Mouse (Mus musculus): ENCODE data around the gene Arhgap44. TPM values are rescaled to one million over a fixed set of nuclear protein-coding genes. Genes with fewer than 3 reads are reported as not detected.

Arhgap44 gene
- polyA plus RNA-seq, 1 experiment from 2014 or later, result 1.0 TPM

- no peak for ATAC-seq
Observed at GRCm38 (mm10) chr11:65032221-65032620, 130.5 kb downstream of the Arhgap44 start.

DNA sequence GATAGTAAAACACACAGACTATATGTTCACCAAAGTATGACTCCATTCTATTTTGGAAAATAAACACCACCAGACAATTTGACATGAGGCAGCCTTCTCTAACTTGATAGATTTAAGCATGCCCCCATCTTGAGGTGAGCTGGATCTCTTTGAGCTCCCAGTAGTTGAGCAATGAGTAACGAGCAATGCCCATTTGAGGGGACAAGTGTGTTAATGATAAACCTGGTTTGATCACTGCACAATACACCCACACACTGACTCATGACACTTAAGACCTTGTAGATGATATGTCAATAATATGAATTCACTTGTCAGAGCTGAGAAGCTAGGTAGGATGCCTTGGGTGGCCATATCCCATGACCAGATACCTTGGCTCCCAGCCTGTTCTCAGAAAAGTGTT is 132.6 kb downstream of the Arhgap44 start:
- ATAC-seq, result no peak

More at GRCm38 (mm10) chr11:65032221-65032620, 130.5 kb downstream of the Arhgap44 start:
- Histone ChIP-seq H3K4me1 (no peaks in the 10 kb centered on the region), H3K27ac (no peak overlapping the region), H3K27me3 (replicated peaks) (no peaks in the 10 kb centered on the region), H3K9ac (no peak overlapping the region), H3K9me3 (replicated peaks) (no peaks in the 10 kb centered on the region), H3K36me3 (no peaks in the 10 kb centered on the region), H3K4me3 (no peak overlapping the region), H3K4me2 (no peak overlapping the region)
- WGBS (ENCODE audit: insufficient replicate concordance), result 71% methylated on average over 7 of the region's 7 CpGs

GRCm38 (mm10) chr11:65028049-65028448 is 134.7 kb downstream of the Arhgap44 start:
- H3K36me3 ChIP-seq, result no peaks in the 10 kb centered on the region
- H3K27ac ChIP-seq, result no peak overlapping the region
- 70% methylated on average over 5 of the region's 5 CpGs for WGBS (ENCODE audit: insufficient replicate concordance)
- no peaks in the 10 kb centered on the region for H3K9me3 ChIP-seq (replicated peaks)
- H3K4me3 ChIP-seq, result no peak overlapping the region
- ATAC-seq, result no peak
- H3K4me1 ChIP-seq, result no peaks in the 10 kb centered on the region
- no peaks in the 10 kb centered on the region for H3K27me3 ChIP-seq (replicated peaks)
- no peak overlapping the region for H3K9ac ChIP-seq
- no peak overlapping the region for H3K4me2 ChIP-seq

More for the DNA sequence above, 132.6 kb downstream of the Arhgap44 start:
- Histone ChIP-seq H3K27ac (no peak overlapping the region), H3K36me3 (no peaks in the 10 kb centered on the region), H3K27me3 (replicated peaks) (no peaks in the 10 kb centered on the region), H3K4me3 (no peak overlapping the region), H3K4me2 (no peak overlapping the region), H3K9ac (no peak overlapping the region), H3K4me1 (no peaks in the 10 kb centered on the region), H3K9me3 (replicated peaks) (no peaks in the 10 kb centered on the region)
- 58% methylated on average over 1 of the region's 1 CpGs for WGBS (ENCODE audit: insufficient replicate concordance)

DNA sequence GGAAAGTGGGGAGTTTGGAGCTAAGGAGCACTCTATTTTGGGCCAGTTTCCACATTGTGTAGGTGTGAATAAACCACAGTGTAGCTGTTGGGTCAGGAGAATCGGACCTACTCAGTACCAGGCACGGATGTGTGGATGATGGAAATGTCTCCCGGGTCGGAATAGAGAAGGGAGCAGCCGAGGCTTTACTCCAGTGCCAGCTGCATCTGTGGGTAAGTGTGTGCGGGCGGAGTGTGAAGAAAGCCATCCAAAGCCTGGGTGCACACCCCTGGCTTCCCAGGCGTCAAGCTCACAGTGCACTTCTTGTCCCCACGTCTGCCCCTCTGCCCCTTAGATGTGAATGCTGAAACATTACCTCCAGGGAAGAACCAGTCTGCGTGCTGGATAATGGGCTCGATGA is 140.0 kb downstream of the Arhgap44 start:
- Histone ChIP-seq H3K4me2 (no peak overlapping the region), H3K9ac (no peak overlapping the region), H3K4me3 (no peak overlapping the region), H3K4me1 (no peaks in the 10 kb centered on the region), H3K9me3 (replicated peaks) (no peaks in the 10 kb centered on the region), H3K27me3 (replicated peaks) (no peaks in the 10 kb centered on the region), H3K36me3 (no peaks in the 10 kb centered on the region), H3K27ac (no peak overlapping the region)
- WGBS (ENCODE audit: insufficient replicate concordance), result 73% methylated on average over 11 of the region's 11 CpGs
- ATAC-seq, result no peak

GRCm38 (mm10) chr11:65020744-65021143 is 142.0 kb downstream of the Arhgap44 start:
- WGBS (ENCODE audit: insufficient replicate concordance), result 76% methylated on average over 4 of the region's 4 CpGs
- Histone ChIP-seq H3K9me3 (replicated peaks) (no peaks in the 10 kb centered on the region), H3K27me3 (replicated peaks) (no peaks in the 10 kb centered on the region), H3K36me3 (no peaks in the 10 kb centered on the region), H3K27ac (no peak overlapping the region), H3K4me3 (no peak overlapping the region), H3K4me1 (no peaks in the 10 kb centered on the region), H3K9ac (no peak overlapping the region), H3K4me2 (no peak overlapping the region)
- no peak for ATAC-seq

DNA sequence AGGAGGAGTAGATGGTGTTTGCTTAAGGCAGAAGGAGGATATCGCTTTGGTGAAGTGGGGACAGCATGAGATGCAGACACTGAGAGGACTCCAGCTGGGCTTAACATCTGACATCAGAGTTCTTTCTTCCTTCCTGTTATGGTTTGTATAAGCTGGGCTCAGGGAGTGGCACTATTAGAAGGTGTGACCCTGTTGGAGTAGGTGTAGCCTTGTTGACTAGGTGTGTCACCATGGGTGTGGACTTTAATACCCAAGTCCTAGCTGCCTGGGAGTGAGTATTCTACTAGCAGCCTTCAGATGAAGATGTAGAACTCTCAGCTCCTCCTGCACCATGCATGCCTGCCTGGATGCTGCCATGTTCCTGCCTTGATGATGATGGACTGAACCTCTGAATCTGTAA is 146.0 kb downstream of the Arhgap44 start:
- Histone ChIP-seq H3K36me3 (no peaks in the 10 kb centered on the region), H3K4me1 (no peaks in the 10 kb centered on the region), H3K27ac (no peak overlapping the region), H3K9me3 (replicated peaks) (no peaks in the 10 kb centered on the region), H3K9ac (no peak overlapping the region), H3K27me3 (replicated peaks) (no peaks in the 10 kb centered on the region), H3K4me3 (no peak overlapping the region), H3K4me2 (no peak overlapping the region)
- WGBS (ENCODE audit: insufficient replicate concordance), result 66% methylated on average over 1 of the region's 1 CpGs
- no peak; the same call in 1 of the 2 replicates for ATAC-seq

GRCm38 (mm10) chr11:65013906-65014305 is 148.9 kb downstream of the Arhgap44 start:
- ATAC-seq, result no peak
- Histone ChIP-seq H3K9me3 (replicated peaks) (no peaks in the 10 kb centered on the region), H3K27me3 (replicated peaks) (no peaks in the 10 kb centered on the region), H3K9ac (no peak overlapping the region), H3K36me3 (no peaks in the 10 kb centered on the region), H3K27ac (no peak overlapping the region), H3K4me3 (no peak overlapping the region), H3K4me2 (no peak overlapping the region), H3K4me1 (no peaks in the 10 kb centered on the region)
- WGBS (ENCODE audit: insufficient replicate concordance), result 59% methylated on average over 6 of the region's 6 CpGs

DNA sequence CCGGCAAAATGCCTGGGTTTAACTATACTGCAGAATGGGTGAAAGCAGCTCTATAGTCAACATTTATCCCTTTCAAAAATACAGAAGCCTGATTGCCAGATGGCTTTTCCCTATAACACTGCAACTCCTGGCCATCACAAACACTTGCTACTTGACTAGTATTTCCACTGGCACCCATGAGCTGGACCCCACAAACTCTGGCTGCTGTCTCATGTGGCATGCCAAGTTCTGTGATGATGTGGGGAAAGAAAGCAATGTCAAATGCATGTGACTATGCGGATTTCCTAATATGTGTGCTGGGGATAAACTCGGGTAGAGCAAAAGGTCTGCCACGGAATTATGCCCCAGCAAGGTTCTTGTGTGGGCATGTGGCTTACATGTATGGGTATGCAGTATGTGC is 156.7 kb downstream of the Arhgap44 start:
- H3K4me1 ChIP-seq, result no peaks in the 10 kb centered on the region
- H3K27ac ChIP-seq, result no peak overlapping the region
- no peak for ATAC-seq
- 76% methylated on average over 4 of the region's 4 CpGs for WGBS (ENCODE audit: insufficient replicate concordance)
- no peaks in the 10 kb centered on the region for H3K9me3 ChIP-seq (replicated peaks)
- no peak overlapping the region for H3K4me3 ChIP-seq
- H3K9ac ChIP-seq, result no peak overlapping the region
- no peak overlapping the region for H3K4me2 ChIP-seq
- peaks cover 31% of the 10 kb centered on the region for H3K36me3 ChIP-seq
- no peaks in the 10 kb centered on the region for H3K27me3 ChIP-seq (replicated peaks)

DNA sequence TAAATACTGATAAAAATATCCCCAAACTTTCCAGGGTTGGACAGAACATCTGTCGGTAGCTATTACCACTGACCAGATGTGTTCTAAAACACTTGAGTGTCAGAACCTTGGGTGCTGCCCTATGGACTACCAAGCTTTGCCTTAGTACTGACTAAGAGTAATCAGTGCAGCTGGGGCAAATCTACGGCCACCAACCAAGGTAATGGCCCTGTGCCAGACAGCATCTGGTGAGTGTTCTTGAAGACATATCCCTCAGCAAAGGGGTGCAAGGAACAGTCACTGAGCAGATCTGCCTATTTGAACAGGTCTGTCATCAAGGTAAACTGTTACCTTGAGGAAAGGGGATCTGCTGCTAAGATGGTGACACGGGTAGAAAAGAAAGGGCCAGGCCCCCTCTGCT is 157.9 kb downstream of the Arhgap44 start:
- H3K9me3 ChIP-seq (replicated peaks), result no peaks in the 10 kb centered on the region
- H3K4me3 ChIP-seq, result no peak overlapping the region
- H3K4me2 ChIP-seq, result no peak overlapping the region
- H3K27ac ChIP-seq, result no peak overlapping the region
- no peaks in the 10 kb centered on the region for H3K27me3 ChIP-seq (replicated peaks)
- H3K36me3 ChIP-seq, result peaks cover 43% of the 10 kb centered on the region
- no peaks in the 10 kb centered on the region for H3K4me1 ChIP-seq
- no peak overlapping the region for H3K9ac ChIP-seq
- ATAC-seq, result no peak
- 72% methylated on average over 3 of the region's 3 CpGs for WGBS (ENCODE audit: insufficient replicate concordance)

GRCm38 (mm10) chr11:65003611-65004010 is 159.2 kb downstream of the Arhgap44 start:
- Histone ChIP-seq H3K4me2 (no peak overlapping the region), H3K9me3 (replicated peaks) (no peaks in the 10 kb centered on the region), H3K27ac (no peak overlapping the region), H3K27me3 (replicated peaks) (no peaks in the 10 kb centered on the region), H3K4me3 (no peak overlapping the region), H3K36me3 (peaks cover 55% of the 10 kb centered on the region), H3K4me1 (no peaks in the 10 kb centered on the region), H3K9ac (no peak overlapping the region)
- no peak for ATAC-seq
- 78% methylated on average over 5 of the region's 5 CpGs for WGBS (ENCODE audit: insufficient replicate concordance)

DNA sequence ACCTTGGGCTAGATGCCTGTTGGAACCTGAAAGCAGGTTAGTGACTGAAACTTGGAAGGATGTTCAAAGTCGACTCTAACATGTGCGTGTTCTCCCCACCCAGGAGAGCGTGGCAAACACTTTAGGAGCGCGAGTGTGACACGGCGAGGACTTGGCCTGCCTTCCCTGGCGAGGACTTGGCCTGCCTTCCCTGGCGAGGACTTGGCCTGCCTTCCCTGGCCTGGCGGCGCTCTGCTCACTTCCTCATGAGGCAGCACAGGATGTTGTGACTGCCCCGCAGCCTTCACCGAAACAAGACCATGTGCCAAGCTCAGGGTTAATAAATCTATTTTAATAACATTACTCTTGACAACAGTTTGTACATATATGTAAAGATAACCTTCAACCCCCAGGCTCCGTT is 161.0 kb downstream of the Arhgap44 start:
- no peak overlapping the region for H3K4me2 ChIP-seq
- H3K9ac ChIP-seq, result no peak overlapping the region
- no peaks in the 10 kb centered on the region for H3K4me1 ChIP-seq
- no peak for ATAC-seq
- H3K27ac ChIP-seq, result no peak overlapping the region
- no peak overlapping the region for H3K4me3 ChIP-seq
- 80% methylated on average over 14 of the region's 14 CpGs for WGBS (ENCODE audit: insufficient replicate concordance)
- no peaks in the 10 kb centered on the region for H3K9me3 ChIP-seq (replicated peaks)
- H3K27me3 ChIP-seq (replicated peaks), result no peaks in the 10 kb centered on the region
- H3K36me3 ChIP-seq, result peaks cover 74% of the 10 kb centered on the region

DNA sequence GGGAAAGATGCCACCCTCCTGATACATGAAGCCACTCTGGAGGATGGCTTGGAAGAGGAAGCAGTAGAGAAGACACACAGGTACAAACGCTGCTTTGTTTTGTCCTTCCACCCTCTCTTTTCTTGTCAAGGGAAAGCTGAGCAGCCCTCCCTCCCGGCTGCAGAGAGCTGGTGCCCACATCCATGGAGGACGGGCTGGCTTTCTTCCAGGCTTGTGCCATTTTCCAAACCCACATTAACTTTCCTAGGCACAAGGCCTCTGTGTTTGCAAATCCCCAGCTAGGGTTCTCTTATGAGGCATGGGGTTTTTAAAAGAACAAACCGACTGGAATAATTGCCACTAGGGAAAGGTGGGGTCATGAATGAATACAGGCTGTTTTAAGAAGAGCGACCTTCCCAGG is 163.1 kb downstream of the Arhgap44 start:
- no peak overlapping the region for H3K4me2 ChIP-seq
- no peak overlapping the region for H3K27ac ChIP-seq
- 78% methylated on average over 5 of the region's 5 CpGs for WGBS (ENCODE audit: insufficient replicate concordance)
- peaks cover 87% of the 10 kb centered on the region for H3K36me3 ChIP-seq
- no peaks in the 10 kb centered on the region for H3K9me3 ChIP-seq (replicated peaks)
- no peak overlapping the region for H3K9ac ChIP-seq
- no peak for ATAC-seq
- H3K4me3 ChIP-seq, result no peak overlapping the region
- H3K4me1 ChIP-seq, result no peaks in the 10 kb centered on the region
- no peaks in the 10 kb centered on the region for H3K27me3 ChIP-seq (replicated peaks)

DNA sequence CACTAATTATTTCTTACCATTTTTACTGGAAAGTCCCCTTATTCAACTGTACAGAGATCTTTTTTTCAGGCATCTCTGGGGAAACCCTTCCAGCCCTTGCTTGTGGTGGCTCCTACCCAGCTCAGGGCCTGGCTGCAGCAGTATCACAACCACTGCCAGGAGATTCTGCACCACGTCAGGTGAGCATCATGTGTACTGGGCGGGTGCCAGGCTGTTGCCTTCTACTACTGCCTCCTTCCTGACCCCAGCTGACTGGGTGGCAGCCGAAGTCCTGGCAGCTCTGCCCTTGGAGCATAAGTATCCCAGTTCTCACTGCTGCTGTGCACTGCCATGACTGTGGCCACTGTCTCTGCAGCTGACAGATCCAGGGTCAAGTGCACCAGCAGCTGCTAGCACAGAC is 164.3 kb downstream of the Arhgap44 start:
- 66% methylated on average over 3 of the region's 3 CpGs for WGBS (ENCODE audit: insufficient replicate concordance)
- Histone ChIP-seq H3K9me3 (replicated peaks) (no peaks in the 10 kb centered on the region), H3K4me2 (no peak overlapping the region), H3K27me3 (replicated peaks) (no peaks in the 10 kb centered on the region), H3K4me3 (no peak overlapping the region), H3K9ac (no peak overlapping the region), H3K36me3 (peaks cover 93% of the 10 kb centered on the region), H3K4me1 (no peaks in the 10 kb centered on the region), H3K27ac (no peak overlapping the region)
- ATAC-seq, result no peak

Measured in liver, embryonic 12.5 days (tissue).